Mouse (Mus musculus) adrenal gland, postnatal 4 days (tissue): ENCODE data around the gene Lrat. TPM values are rescaled to one million over a fixed set of nuclear protein-coding genes. Genes with fewer than 3 reads are reported as not detected.

Experiments
- total RNA-seq, 2 experiments: library from RNA; stranded (reverse); gene quantifications; 2 replicates each; pipeline ENCODE4 v1.2.3; 2021

Lrat gene
- total RNA-seq, 2 experiments from 2014 or later: 0.06 to 0.93 TPM

Other genes starting within 250 kb of the Lrat start
- gene Rbm46, start 27.5 kb downstream of the Lrat start, total RNA-seq: 1 to 10 TPM; 1.1 to 1.2 TPM
- gene Fgg, start 103.8 kb upstream of the Lrat start, total RNA-seq: 100 to 1,000 TPM in 1 of 2 experiments, 1 to 10 TPM in 1; 7.6 to 283 TPM
- 100 to 1,000 TPM in 1 of 2 experiments, 1 to 10 TPM in 1; 8.3 to 344 TPM for gene Fga, start 122.1 kb upstream of the Lrat start, total RNA-seq
- 100 to 1,000 TPM in 1 of 2 experiments, 1 to 10 TPM in 1; 4.0 to 144 TPM for gene Fgb, start 145.9 kb upstream of the Lrat start, total RNA-seq
- 10 to 100 TPM; 53.2 to 59.1 TPM for gene Plrg1, start 151.5 kb upstream of the Lrat start, total RNA-seq
- 1 to 10 TPM; 1.7 to 2.5 TPM for gene Dchs2, start 224.0 kb upstream of the Lrat start, total RNA-seq